Mouse (Mus musculus): ENCODE measurements around the gene Selenos.

The Selenos gene

DNA sequence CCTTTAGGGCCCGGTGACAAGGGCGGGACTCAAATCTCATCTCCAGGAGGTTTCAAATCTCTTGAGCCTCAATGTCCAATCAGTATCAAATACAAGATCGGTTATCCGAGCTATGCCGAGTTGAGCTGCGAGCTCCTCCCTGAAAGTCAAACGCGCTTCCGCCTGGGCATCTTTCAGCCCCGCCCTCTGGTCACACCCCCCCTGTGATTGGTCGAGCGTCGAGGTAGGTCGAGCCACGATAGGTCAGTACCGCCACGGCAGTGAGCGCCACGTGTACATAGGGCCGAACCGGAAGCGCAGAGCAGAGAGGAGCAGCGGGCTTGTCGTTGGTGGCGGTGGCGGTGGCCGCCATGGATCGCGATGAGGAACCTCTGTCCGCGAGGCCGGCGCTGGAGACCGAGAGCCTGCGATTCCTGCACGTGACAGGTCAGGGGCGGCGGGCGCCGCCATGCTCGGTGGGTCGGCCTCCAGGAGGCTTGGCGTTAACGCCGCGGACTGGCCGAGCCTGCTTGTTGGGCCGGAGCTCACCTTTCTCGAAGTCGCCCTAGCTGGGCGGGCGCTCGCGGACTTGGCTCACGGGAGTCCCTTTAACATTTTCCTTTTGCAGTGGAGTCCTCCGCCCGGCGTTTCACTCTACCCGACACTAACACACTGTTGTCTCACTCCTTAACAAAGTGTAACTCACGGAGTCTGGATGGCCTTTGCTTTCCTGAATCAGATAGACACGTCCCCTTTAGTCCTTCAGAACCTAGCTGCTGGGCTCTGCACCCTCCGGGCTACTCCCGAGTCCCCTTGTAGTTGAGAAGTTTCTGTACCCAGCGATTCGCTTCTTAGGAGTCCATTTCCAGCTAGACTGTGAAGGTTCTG is at the start of gene Selenos:
Selenos (plus strand) TSS at position 286 of the 867 bp plus-strand sequence.
- peak; percentile 10; the same call in 1 of the 2 replicates for TF ChIP-seq GATA4 (IDR thresholded peaks at IDR 0.05; ENCODE audit: insufficient replicate concordance, low read length)

- no peak for TF ChIP-seq GATA4 (IDR thresholded peaks at IDR 0.05; ENCODE audit: insufficient replicate concordance, low read length)
Measured at GRCm38 (mm10) chr7:66036809-66037208, 42.6 kb upstream of the Selenos start.

DNA sequence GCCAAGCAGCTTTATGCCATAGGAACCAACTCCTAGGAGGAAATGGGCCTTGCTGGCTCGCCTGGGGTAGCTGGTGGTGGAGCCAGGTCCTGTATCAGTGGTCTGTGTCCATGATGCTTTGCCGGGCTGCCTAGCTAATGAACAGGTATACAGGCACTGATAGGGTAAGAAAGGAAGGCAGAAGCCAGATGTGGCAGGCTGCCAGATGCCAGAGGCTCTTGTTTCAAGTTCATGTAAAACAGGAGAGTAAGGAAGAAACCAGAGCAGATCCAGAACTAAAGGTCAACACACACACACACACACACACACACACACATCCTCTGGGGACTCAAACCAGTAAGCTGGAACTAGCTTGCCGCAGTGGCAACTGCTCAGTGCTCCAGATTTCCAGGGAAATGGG is 41.2 kb upstream of the Selenos start:
- TF ChIP-seq GATA4 (IDR thresholded peaks at IDR 0.05; ENCODE audit: insufficient replicate concordance, low read length) = no peak

- TF ChIP-seq GATA4 (IDR thresholded peaks at IDR 0.05; ENCODE audit: insufficient replicate concordance, low read length) = no peak
Measured at GRCm38 (mm10) chr7:66038730-66039129, 40.7 kb upstream of the Selenos start.

DNA sequence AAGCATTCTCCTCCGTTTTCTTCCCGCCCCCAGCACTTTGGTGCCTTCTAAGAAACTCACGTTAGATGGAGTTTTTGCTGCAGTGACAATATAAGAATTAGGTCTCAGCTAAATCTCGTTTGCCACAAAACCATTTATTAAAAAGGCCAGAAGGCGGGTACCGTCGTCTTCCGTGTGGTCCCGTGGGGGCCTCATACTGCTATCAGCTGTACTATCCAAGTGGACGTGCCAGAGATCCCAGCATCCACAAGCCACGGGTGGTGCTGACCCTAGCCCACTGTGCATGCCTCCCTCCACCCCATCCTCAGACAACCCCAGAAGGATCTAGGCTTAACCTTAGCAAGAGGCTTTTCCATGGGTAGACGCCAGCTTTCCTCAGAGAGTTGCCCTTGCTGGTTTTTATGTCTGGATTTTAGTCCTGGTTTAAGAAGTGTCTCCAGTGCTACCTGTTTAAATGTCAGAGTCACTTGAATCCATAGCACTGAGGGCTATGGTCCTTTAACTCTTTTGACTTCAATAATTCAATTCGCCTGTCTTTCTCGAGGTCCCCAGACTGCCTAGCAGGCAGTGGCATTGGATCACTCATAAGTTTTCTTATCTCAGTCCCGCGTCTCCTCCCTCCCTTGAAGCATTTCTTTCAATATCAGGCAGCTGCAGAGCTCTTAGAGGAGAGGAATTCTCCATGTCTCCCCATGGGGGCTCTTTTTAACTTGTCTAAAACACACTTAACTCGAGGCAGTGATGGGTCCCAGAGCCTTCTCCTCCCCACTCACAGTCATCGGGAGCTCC is 39.2 kb upstream of the Selenos start:
- TF ChIP-seq GATA4 (IDR thresholded peaks at IDR 0.05; ENCODE audit: insufficient replicate concordance, low read length) = no peak

- TF ChIP-seq GATA4 (IDR thresholded peaks at IDR 0.05; ENCODE audit: insufficient replicate concordance, low read length) = no peak
Measured at GRCm38 (mm10) chr7:66043552-66044459, 35.6 kb upstream of the Selenos start, which contains the start of gene Gm45213. Gene Gm45213 (plus strand): TSS chr7:66043602.

GRCm38 (mm10) chr7:66044617-66045016 is 34.8 kb upstream of the Selenos start:
- TF ChIP-seq GATA4 (IDR thresholded peaks at IDR 0.05; ENCODE audit: insufficient replicate concordance, low read length) = no peak

- TF ChIP-seq GATA4 (IDR thresholded peaks at IDR 0.05; ENCODE audit: insufficient replicate concordance, low read length) = no peak
Measured at GRCm38 (mm10) chr7:66046921-66047918, 32.2 kb upstream of the Selenos start.

DNA sequence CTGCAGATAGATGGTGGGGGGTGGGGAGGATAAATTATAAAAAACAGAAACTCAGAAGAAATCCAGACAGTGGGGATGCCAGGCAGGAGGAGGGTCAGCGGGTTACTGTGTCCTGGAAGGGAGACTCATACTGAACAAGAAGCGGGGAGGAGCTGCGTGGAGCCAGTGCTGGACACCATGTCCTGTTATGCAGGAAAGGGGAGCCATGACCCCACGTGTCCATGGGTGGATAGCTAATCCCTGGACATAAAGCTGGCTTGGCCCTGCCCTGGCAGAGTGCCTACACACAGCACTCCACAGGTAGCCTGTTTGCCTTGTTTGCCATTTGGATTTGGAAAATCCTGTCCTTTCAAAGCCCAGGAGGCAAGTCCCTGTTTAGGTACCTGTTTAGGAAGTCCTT is 31.5 kb upstream of the Selenos start:
- no peak for TF ChIP-seq GATA4 (IDR thresholded peaks at IDR 0.05; ENCODE audit: insufficient replicate concordance, low read length)

- TF ChIP-seq GATA4 (IDR thresholded peaks at IDR 0.05; ENCODE audit: insufficient replicate concordance, low read length) = no peak
Measured at GRCm38 (mm10) chr7:66048446-66049230, 30.8 kb upstream of the Selenos start.

DNA sequence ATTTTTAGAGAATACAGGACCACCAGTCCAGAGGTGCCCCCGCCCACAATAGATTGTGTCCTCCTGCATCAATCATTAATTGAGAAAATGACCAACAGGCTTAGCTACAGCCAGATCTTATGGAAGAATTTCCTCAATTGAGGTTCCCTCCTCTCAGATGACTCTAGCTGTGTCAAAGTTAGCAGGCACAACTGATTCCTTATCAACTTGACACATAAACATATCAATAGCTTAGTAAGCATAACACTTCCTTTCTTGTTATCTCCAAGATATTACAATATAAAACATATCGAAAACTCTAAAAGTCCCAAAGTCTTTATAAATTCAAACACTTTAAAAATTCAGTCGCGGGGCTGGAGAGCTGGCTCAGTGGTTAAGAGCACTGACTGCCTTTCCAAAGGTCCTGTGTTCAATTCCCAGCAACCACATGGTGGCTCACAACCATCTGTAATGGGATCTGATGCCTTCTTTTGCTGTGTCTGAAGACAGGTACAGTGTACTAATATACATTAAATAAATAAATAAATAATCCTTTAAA is 25.4 kb upstream of the Selenos start:
- TF ChIP-seq GATA4 (IDR thresholded peaks at IDR 0.05; ENCODE audit: insufficient replicate concordance, low read length) = no peak

GRCm38 (mm10) chr7:66058703-66059102 is 20.7 kb upstream of the Selenos start, which contains the start of gene Snrpa1:
Gene Snrpa1 (plus strand): TSS chr7:66059003.
- no peak for TF ChIP-seq GATA4 (IDR thresholded peaks at IDR 0.05; ENCODE audit: insufficient replicate concordance, low read length)
